ENCODE assay signal across 19 mouse cellular contexts in genomic region chr19:59170766-59171095, GRCm38 (mm10). TPM values are rescaled to one million over a fixed set of nuclear protein-coding genes. Genes with fewer than 3 reads are reported as not detected.
DNase-seq lines count a peak whose midpoint lies in the region; ATAC-seq lines count a peak whose summit lies in the region.
"Had no signal": no experiment of that assay in that cellular context is flagged by ENCODE, and none has a peak within 500 bp of the region (broad histone marks: within the 10 kb centered on the region; RNA-seq: fewer than 3 reads in every experiment).

No protein-coding gene starts in this region.

- 0% methylated on average over 5 of the region's 6 CpGs for WGBS in kidney, embryonic 15.5 days
- 0% methylated on average over 6 of the region's 6 CpGs for WGBS in embryonic facial prominence, embryonic 12.5 days
- WGBS in limb, embryonic 10.5 days = under 1% methylated on average over 6 of the region's 6 CpGs

- H3K4me3 ChIP-seq in kidney, embryonic 15.5 days (replicated peaks) = peak overlapping the region; percentile 30; the same call in 1 of the 2 replicates
- 0 out of 2 replicates have a peak overlapping the region, but pooled peaks have one; percentile 4 for H3K4me3 ChIP-seq in embryonic facial prominence, embryonic 12.5 days
- no peak overlapping the region for H3K4me3 ChIP-seq in limb, embryonic 10.5 days

- no peak for DNase-seq in kidney, adult 9 months
- DNase-seq in embryo, embryonic 11 days = peak; percentile 31
- DNase-seq in limb, embryonic 10.5 days (ENCODE audit: low spot score) = peak; percentile 46
- DNase-seq in layer of hippocampus, adult 11-12 months (ENCODE audit: low spot score) = no peak
- no peak for DNase-seq in frontal cortex, postnatal 36 days (ENCODE audit: low spot score in 2 of 2)
- no peak for DNase-seq in right cerebral cortex, postnatal 10 days (ENCODE audit: low spot score in 2 of 2)
- DNase-seq: cerebellum, adult 18-20 months; heart, postnatal 36 days; layer of hippocampus, postnatal 36 days; lung, adult 18-20 months had no signal

- peaks cover 99% of the 10 kb centered on the region for H3K27me3 ChIP-seq in kidney, embryonic 15.5 days
- H3K27me3 ChIP-seq in embryonic facial prominence, embryonic 12.5 days = peaks cover 94% of the 10 kb centered on the region
- H3K27me3 ChIP-seq in limb, embryonic 10.5 days (ENCODE audit: low read depth, poor library complexity, severe bottlenecking) = peaks cover 100% of the 10 kb centered on the region

- ATAC-seq in kidney, embryonic 15.5 days (replicated peaks; ENCODE audit: low FRiP score) = no peak
- ATAC-seq in embryonic facial prominence, embryonic 12.5 days (ENCODE audit: insufficient number of reproducible peaks, insufficient read depth, low FRiP score, low TSS enrichment) = no peak

- no peak overlapping the region for H3K27ac ChIP-seq in kidney, embryonic 15.5 days
- H3K27ac ChIP-seq in embryonic facial prominence, embryonic 12.5 days = no peak overlapping the region
- no peak overlapping the region for H3K27ac ChIP-seq in limb, embryonic 10.5 days
- H3K27ac ChIP-seq: embryonic facial prominence, embryonic 13.5 days; stomach, postnatal 0 days had no signal

- H3K4me1 ChIP-seq in kidney, embryonic 15.5 days = peaks cover 37% of the 10 kb centered on the region
- peaks cover 20% of the 10 kb centered on the region for H3K4me1 ChIP-seq in embryonic facial prominence, embryonic 12.5 days
- H3K4me1 ChIP-seq in limb, embryonic 10.5 days = peaks cover 46% of the 10 kb centered on the region

- no peak overlapping the region for H3K4me2 ChIP-seq in kidney, embryonic 15.5 days
- H3K4me2 ChIP-seq in embryonic facial prominence, embryonic 12.5 days (replicated peaks) = no peak overlapping the region

- no peaks in the 10 kb centered on the region for H3K36me3 ChIP-seq in kidney, embryonic 15.5 days
- no peaks in the 10 kb centered on the region for H3K36me3 ChIP-seq in embryonic facial prominence, embryonic 12.5 days
- no peaks in the 10 kb centered on the region for H3K36me3 ChIP-seq in limb, embryonic 10.5 days
- H3K36me3 ChIP-seq: embryonic facial prominence, embryonic 13.5 days had no signal

- no peak overlapping the region for H3K9ac ChIP-seq in kidney, embryonic 15.5 days
- no peak overlapping the region for H3K9ac ChIP-seq in embryonic facial prominence, embryonic 12.5 days
- H3K9ac ChIP-seq: embryonic facial prominence, embryonic 13.5 days had no signal

- no peaks in the 10 kb centered on the region for H3K9me3 ChIP-seq in kidney, embryonic 15.5 days (replicated peaks)
- no peaks in the 10 kb centered on the region for H3K9me3 ChIP-seq in embryonic facial prominence, embryonic 12.5 days
- no peaks in the 10 kb centered on the region for H3K9me3 ChIP-seq in limb, embryonic 10.5 days (replicated peaks)
- H3K9me3 ChIP-seq: embryonic facial prominence, embryonic 13.5 days had no signal

RNA-seq across cellular contexts. Expression of gene Vax1, which starts 0.9 kb away (rescaled TPM):
- polyA plus RNA-seq in kidney, embryonic 15.5 days (2015; fragmentation: Nextera tagmentation; extraction: Ambion mirVana) = not detected in 2 replicates
- 1.1 TPM in 2 replicates for polyA plus RNA-seq in embryonic facial prominence, embryonic 12.5 days (2016; fragmentation: Nextera tagmentation; extraction: Ambion mirVana)
- polyA plus RNA-seq in limb, embryonic 10.5 days (2016; fragmentation: Nextera tagmentation; extraction: Ambion mirVana) = not detected in 2 replicates
- polyA plus RNA-seq: embryonic facial prominence, embryonic 13.5 days; gonadal fat pad, adult 2 months; intestine, embryonic 14.5 days; spleen, adult 2 months; stomach, postnatal 0 days had no signal

RNA-seq across cellular contexts. Expression of gene Kcnk18, which starts 48.3 kb away (rescaled TPM):
- not detected in 2 replicates for polyA plus RNA-seq in kidney, embryonic 15.5 days (2015; fragmentation: Nextera tagmentation; extraction: Ambion mirVana)
- polyA plus RNA-seq in embryonic facial prominence, embryonic 12.5 days (2016; fragmentation: Nextera tagmentation; extraction: Ambion mirVana) = not detected in 2 replicates
- polyA plus RNA-seq in limb, embryonic 10.5 days (2016; fragmentation: Nextera tagmentation; extraction: Ambion mirVana) = not detected in 2 replicates
- polyA plus RNA-seq: embryonic facial prominence, embryonic 13.5 days; frontal cortex, adult 2 months; gonadal fat pad, adult 2 months; intestine, embryonic 14.5 days; limb, embryonic 14.5 days; spleen, adult 2 months; stomach, postnatal 0 days had no signal

Comparison
In these comparisons a context has a peak if more than half of its experiments do, and no peak if none do; other contexts are left out.
1. DNase-seq: peak in embryo, embryonic 11 days (single experiment) and limb, embryonic 10.5 days (single experiment); none in kidney, adult 9 months (single experiment), layer of hippocampus, adult 11-12 months (single experiment), frontal cortex, postnatal 36 days (0 of 2) and right cerebral cortex, postnatal 10 days (0 of 2).